Mouse (Mus musculus): ENCODE results near the gene Eri3. TPM values are rescaled to one million over a fixed set of nuclear protein-coding genes. Genes with fewer than 3 reads are reported as not detected.

The Eri3 gene
- total and polyA plus RNA-seq, 2 experiments from 2014 or later: 97.8 to 119 TPM

GRCm38 (mm10) chr4:117712314-117712713, 162.1 kb downstream of the Eri3 start:
- DNase-seq (ENCODE audit: low spot score): no peak
- H3K36me3 ChIP-seq (replicated peaks; ENCODE audit: control insufficient read depth, insufficient read depth, low read length): no peaks in the 10 kb centered on the region
- no peaks in the 10 kb centered on the region for H3K4me1 ChIP-seq (ENCODE audit: control insufficient read depth, insufficient read depth)
- H3K4me3 ChIP-seq (ENCODE audit: low read depth, low read length): no peak overlapping the region
- no peak overlapping the region for H3K4me2 ChIP-seq (ENCODE audit: low read depth, low read length)
- H3K9me3 ChIP-seq (replicated peaks; ENCODE audit: control insufficient read depth, low read length): no peaks in the 10 kb centered on the region
- H3K27me3 ChIP-seq (ENCODE audit: control insufficient read depth, insufficient read depth, low read length): no peaks in the 10 kb centered on the region
- TF ChIP-seq CTCF (IDR thresholded peaks at IDR 0.05; ENCODE audit: low read depth) (no peak), EP300 (IDR thresholded peaks at IDR 0.05; ENCODE audit: low read depth) (no peak)
- WGBS: 64% methylated on average over 3 of the region's 3 CpGs
- no peak overlapping the region for H3K27ac ChIP-seq (ENCODE audit: low read depth)
- ATAC-seq (ENCODE audit: insufficient read depth, low read depth): no peak
- no peak overlapping the region for H3K9ac ChIP-seq (replicated peaks; ENCODE audit: low read depth, low read length)

DNA sequence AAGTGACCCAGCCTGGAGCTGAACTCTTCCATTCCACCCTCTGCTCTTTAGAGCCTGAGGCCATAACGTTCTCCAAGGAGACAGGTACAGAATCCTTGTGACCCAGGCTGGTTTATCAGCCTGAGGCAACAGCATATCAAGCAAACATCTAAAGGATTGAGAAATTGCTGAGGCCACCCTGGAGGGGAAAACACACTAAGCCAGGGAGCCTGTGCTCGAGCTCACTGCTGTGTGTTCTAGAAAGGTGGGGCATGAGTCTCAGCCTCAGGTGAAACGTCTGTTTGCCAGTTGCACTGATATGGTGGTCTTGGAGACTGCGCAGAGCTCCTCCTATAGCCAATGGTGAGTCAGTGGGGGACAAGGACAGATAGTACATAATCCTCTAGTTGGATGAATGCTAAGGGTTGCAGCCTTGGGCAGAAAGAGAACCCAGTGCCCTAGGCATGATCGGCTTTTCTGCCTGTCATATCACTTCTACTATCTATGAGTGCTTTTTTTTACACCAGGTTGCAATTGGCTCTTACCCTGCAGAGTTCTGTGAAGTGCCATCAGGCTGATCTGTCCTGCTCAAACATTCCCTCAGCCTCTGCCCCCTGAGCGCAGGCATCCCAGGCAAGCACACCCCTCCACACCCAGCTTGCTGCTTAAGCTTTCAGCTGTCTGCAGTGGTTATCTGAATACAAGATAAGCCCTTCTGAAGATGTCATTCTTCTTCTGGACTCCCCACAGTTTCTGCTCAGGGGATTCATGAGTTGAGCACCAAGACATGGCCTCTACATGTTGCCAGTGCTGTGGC, 163.3 kb downstream of the Eri3 start:
- H3K4me2 ChIP-seq (ENCODE audit: low read depth, low read length): no peak overlapping the region
- no peak for ATAC-seq (ENCODE audit: insufficient read depth, low read depth)
- no peaks in the 10 kb centered on the region for H3K9me3 ChIP-seq (replicated peaks; ENCODE audit: control insufficient read depth, low read length)
- TF ChIP-seq EP300 (IDR thresholded peaks at IDR 0.05; ENCODE audit: low read depth) (no peak), CTCF (IDR thresholded peaks at IDR 0.05; ENCODE audit: low read depth) (no peak)
- no peaks in the 10 kb centered on the region for H3K36me3 ChIP-seq (replicated peaks; ENCODE audit: control insufficient read depth, insufficient read depth, low read length)
- H3K4me3 ChIP-seq (ENCODE audit: low read depth, low read length): no peak overlapping the region
- no peak overlapping the region for H3K9ac ChIP-seq (replicated peaks; ENCODE audit: low read depth, low read length)
- no peak overlapping the region for H3K27ac ChIP-seq (ENCODE audit: low read depth)
- H3K4me1 ChIP-seq (ENCODE audit: control insufficient read depth, insufficient read depth): no peaks in the 10 kb centered on the region
- no peaks in the 10 kb centered on the region for H3K27me3 ChIP-seq (ENCODE audit: control insufficient read depth, insufficient read depth, low read length)
- DNase-seq (ENCODE audit: low spot score): no peak
- 54% methylated on average over 6 of the region's 6 CpGs for WGBS

Small RNAs within 50 kb of the gene (microRNA-seq; reads per million reads assigned to microRNA genes)
- not detected for gene Gm25559

Other genes with a start within 250 kb of the Eri3 start
- 42.6 and 62.3 TPM in 2 replicates for gene Rnf220, start 53.3 kb upstream of the Eri3 start, total RNA-seq (2014; rRNA removed; ENCODE audit: low replicate concordance)
- gene Rnf220, start 53.3 kb upstream of the Eri3 start, polyA plus RNA-seq (2015; fragmentation: Nextera tagmentation; extraction: Ambion mirVana): 24.6 and 25.6 TPM in 2 replicates
- gene Dmap1, start 131.9 kb downstream of the Eri3 start, total RNA-seq (2014; rRNA removed; ENCODE audit: low replicate concordance): 42.1 and 50.4 TPM in 2 replicates
- 32.1 and 32.6 TPM in 2 replicates for gene Dmap1, start 131.9 kb downstream of the Eri3 start, polyA plus RNA-seq (2015; fragmentation: Nextera tagmentation; extraction: Ambion mirVana)
- not detected in 2 replicates for gene Gm12845, start 174.0 kb downstream of the Eri3 start, total RNA-seq (2014; rRNA removed; ENCODE audit: low replicate concordance)
- gene Gm12845, start 174.0 kb downstream of the Eri3 start, polyA plus RNA-seq (2015; fragmentation: Nextera tagmentation; extraction: Ambion mirVana): not detected in 2 replicates
- not detected in 2 replicates for gene Klf17, start 215.3 kb downstream of the Eri3 start, total RNA-seq (2014; rRNA removed; ENCODE audit: low replicate concordance)
- gene Klf17, start 215.3 kb downstream of the Eri3 start, polyA plus RNA-seq (2015; fragmentation: Nextera tagmentation; extraction: Ambion mirVana): not detected in 2 replicates